14 mouse cellular contexts compared by ENCODE assay signal in genomic region chr2:116051906-116052614, GRCm38 (mm10). TPM values are rescaled to one million over a fixed set of nuclear protein-coding genes. Genes with fewer than 3 reads are reported as not detected.
A peak's percentile ranks its signal among the peaks of the same experiment; 100 is the strongest.
DNase-seq lines count a peak whose midpoint lies in the region; ATAC-seq lines count a peak whose summit lies in the region.
"Had no signal": no experiment of that assay in that cellular context is flagged by ENCODE, and none has a peak within 500 bp of the region (broad histone marks: within the 10 kb centered on the region; RNA-seq: fewer than 3 reads in every experiment).

No protein-coding gene starts in this region.

- no peaks in the 10 kb centered on the region for H3K9me3 ChIP-seq in forebrain, embryonic 12.5 days
- H3K9me3 ChIP-seq in forebrain, embryonic 10.5 days: no peaks in the 10 kb centered on the region
- H3K9me3 ChIP-seq in kidney, embryonic 15.5 days (replicated peaks): no peaks in the 10 kb centered on the region
- H3K9me3 ChIP-seq in hindbrain, embryonic 13.5 days: no peaks in the 10 kb centered on the region
- H3K9me3 ChIP-seq in neural tube, embryonic 15.5 days (replicated peaks): no peaks in the 10 kb centered on the region
- H3K9me3 ChIP-seq: limb, embryonic 15.5 days had no signal

- H3K36me3 ChIP-seq in forebrain, embryonic 12.5 days (replicated peaks): peaks cover 16% of the 10 kb centered on the region
- H3K36me3 ChIP-seq in forebrain, embryonic 10.5 days (replicated peaks): peaks cover 46% of the 10 kb centered on the region
- peaks cover 19% of the 10 kb centered on the region for H3K36me3 ChIP-seq in kidney, embryonic 15.5 days
- peaks cover 10% of the 10 kb centered on the region; the same call in 1 of the 2 replicates for H3K36me3 ChIP-seq in hindbrain, embryonic 13.5 days
- no peaks in the 10 kb centered on the region for H3K36me3 ChIP-seq in neural tube, embryonic 15.5 days
- H3K36me3 ChIP-seq: limb, embryonic 15.5 days had no signal

- H3K27ac ChIP-seq in forebrain, embryonic 12.5 days: no peak overlapping the region
- no peak overlapping the region for H3K27ac ChIP-seq in forebrain, embryonic 10.5 days
- peak overlapping the region; percentile 29 for H3K27ac ChIP-seq in kidney, embryonic 15.5 days
- peak overlapping the region; percentile 76 for H3K27ac ChIP-seq in hindbrain, embryonic 13.5 days
- H3K27ac ChIP-seq in neural tube, embryonic 15.5 days (replicated peaks): 0 out of 2 replicates have a peak overlapping the region, but pooled peaks have one; percentile 30
- H3K27ac ChIP-seq: limb, embryonic 15.5 days had no signal

- H3K4me1 ChIP-seq in forebrain, embryonic 12.5 days: peaks cover 43% of the 10 kb centered on the region
- peaks cover 46% of the 10 kb centered on the region for H3K4me1 ChIP-seq in forebrain, embryonic 10.5 days
- H3K4me1 ChIP-seq in kidney, embryonic 15.5 days: peaks cover 54% of the 10 kb centered on the region
- H3K4me1 ChIP-seq in hindbrain, embryonic 13.5 days (replicated peaks): peaks cover 65% of the 10 kb centered on the region
- peaks cover 17% of the 10 kb centered on the region for H3K4me1 ChIP-seq in neural tube, embryonic 15.5 days
- H3K4me1 ChIP-seq: limb, embryonic 15.5 days had no signal

- no peak for ATAC-seq in forebrain, embryonic 12.5 days (ENCODE audit: low FRiP score)
- no peak for ATAC-seq in kidney, embryonic 15.5 days (replicated peaks; ENCODE audit: low FRiP score)
- no peak for ATAC-seq in hindbrain, embryonic 13.5 days (ENCODE audit: low FRiP score)
- ATAC-seq in neural tube, embryonic 15.5 days (ENCODE audit: low FRiP score): no peak

- peak overlapping the region; percentile 30 for H3K4me2 ChIP-seq in forebrain, embryonic 12.5 days
- H3K4me2 ChIP-seq in kidney, embryonic 15.5 days: peak overlapping the region; percentile 27
- peak overlapping the region; percentile 52 for H3K4me2 ChIP-seq in hindbrain, embryonic 13.5 days
- H3K4me2 ChIP-seq in neural tube, embryonic 15.5 days: peak overlapping the region; percentile 43
- H3K4me2 ChIP-seq: limb, embryonic 15.5 days had no signal

- DNase-seq in forebrain, embryonic 10.5 days (ENCODE audit: extremely low spot score, low spot score): no peak
- no peak for DNase-seq in kidney, adult 18-20 months
- DNase-seq in urinary bladder, postnatal 25 days (ENCODE audit: low spot score): no peak
- DNase-seq in layer of hippocampus, adult 9-11 months: no peak
- DNase-seq: adrenal gland, postnatal 10 days; B cell, adult 2 months; cerebellum, adult 11 months; embryo, embryonic 11 days; right cerebral cortex, postnatal 4 days had no signal

- H3K27me3 ChIP-seq in forebrain, embryonic 12.5 days: no peaks in the 10 kb centered on the region
- H3K27me3 ChIP-seq in forebrain, embryonic 10.5 days (ENCODE audit: poor library complexity, severe bottlenecking): peaks cover 19% of the 10 kb centered on the region
- no peaks in the 10 kb centered on the region for H3K27me3 ChIP-seq in kidney, embryonic 15.5 days
- H3K27me3 ChIP-seq in hindbrain, embryonic 13.5 days: no peaks in the 10 kb centered on the region
- H3K27me3 ChIP-seq in neural tube, embryonic 15.5 days (replicated peaks): no peaks in the 10 kb centered on the region

- H3K4me3 ChIP-seq in forebrain, embryonic 12.5 days (replicated peaks): no peak overlapping the region
- no peak overlapping the region for H3K4me3 ChIP-seq in forebrain, embryonic 10.5 days
- H3K4me3 ChIP-seq in kidney, embryonic 15.5 days (replicated peaks): no peak overlapping the region
- H3K4me3 ChIP-seq in hindbrain, embryonic 13.5 days: peak overlapping the region; percentile 27
- H3K4me3 ChIP-seq in neural tube, embryonic 15.5 days (replicated peaks): no peak overlapping the region
- H3K4me3 ChIP-seq: limb, embryonic 15.5 days had no signal

- WGBS in forebrain, embryonic 12.5 days: 34% methylated on average over 9 of the region's 9 CpGs
- 66% methylated on average over 9 of the region's 9 CpGs for WGBS in forebrain, embryonic 10.5 days
- WGBS in kidney, embryonic 15.5 days: 57% methylated on average over 9 of the region's 9 CpGs
- WGBS in hindbrain, embryonic 13.5 days: 18% methylated on average over 9 of the region's 9 CpGs
- WGBS in neural tube, embryonic 15.5 days: 27% methylated on average over 9 of the region's 9 CpGs

- H3K9ac ChIP-seq in forebrain, embryonic 12.5 days: no peak overlapping the region
- no peak overlapping the region for H3K9ac ChIP-seq in kidney, embryonic 15.5 days
- peak overlapping the region; percentile 61 for H3K9ac ChIP-seq in hindbrain, embryonic 13.5 days
- H3K9ac ChIP-seq in neural tube, embryonic 15.5 days (replicated peaks): no peak overlapping the region
- H3K9ac ChIP-seq: limb, embryonic 15.5 days had no signal

RNA-seq across cellular contexts. Expression of gene Meis2, which starts 13.6 kb away (rescaled TPM):
- polyA plus RNA-seq in forebrain, embryonic 12.5 days (2016; fragmentation: Nextera tagmentation; extraction: Ambion mirVana): 104 and 111 TPM in 2 replicates
- polyA plus RNA-seq in forebrain, embryonic 10.5 days (2016; fragmentation: Nextera tagmentation; extraction: Ambion mirVana): 32.5 TPM in 2 replicates
- polyA plus RNA-seq in kidney, embryonic 15.5 days (2015; fragmentation: Nextera tagmentation; extraction: Ambion mirVana): 85.5 and 94.3 TPM in 2 replicates
- polyA plus RNA-seq in hindbrain, embryonic 13.5 days (2015; fragmentation: Nextera tagmentation; extraction: Ambion mirVana): 139 and 175 TPM in 2 replicates
- polyA plus RNA-seq in neural tube, embryonic 15.5 days (2015; fragmentation: Nextera tagmentation; extraction: Ambion mirVana): 74.4 and 95.5 TPM in 2 replicates

Comparison
In these comparisons a context has a peak if more than half of its experiments do, and no peak if none do; other contexts are left out.
1. H3K27ac ChIP-seq: peak in kidney, embryonic 15.5 days (single experiment), hindbrain, embryonic 13.5 days (single experiment) and neural tube, embryonic 15.5 days (single experiment); none in forebrain, embryonic 12.5 days (single experiment) and forebrain, embryonic 10.5 days (single experiment).
2. Peak in every context shown above with its lines, with median percentiles within 50 percentile points of each other: H3K4me2 ChIP-seq.